Mouse (Mus musculus) lung, adult 10 weeks (tissue): Measurements from ENCODE around the gene Rab9. TPM values are rescaled to one million over a fixed set of nuclear protein-coding genes. Genes with fewer than 3 reads are reported as not detected.

Experiments used
- polyA plus RNA-seq: library from polyadenylated mRNA; stranded (reverse); fragments of 350-450 nt; fragmentation: Illumina TruSeq; extraction: RNeasy Lipid Tissue Mini Kit (QIAGEN cat#74804); gene quantifications from one replicate; pipeline ENCODE4 v1.2.3, GENCODE M21; 2014; ENCODE audit warnings: low read depth, low replicate concordance; ENCODE audit not compliant: insufficient read depth

The Rab9 gene
- polyA plus RNA-seq, result 44.0 TPM

DNA sequence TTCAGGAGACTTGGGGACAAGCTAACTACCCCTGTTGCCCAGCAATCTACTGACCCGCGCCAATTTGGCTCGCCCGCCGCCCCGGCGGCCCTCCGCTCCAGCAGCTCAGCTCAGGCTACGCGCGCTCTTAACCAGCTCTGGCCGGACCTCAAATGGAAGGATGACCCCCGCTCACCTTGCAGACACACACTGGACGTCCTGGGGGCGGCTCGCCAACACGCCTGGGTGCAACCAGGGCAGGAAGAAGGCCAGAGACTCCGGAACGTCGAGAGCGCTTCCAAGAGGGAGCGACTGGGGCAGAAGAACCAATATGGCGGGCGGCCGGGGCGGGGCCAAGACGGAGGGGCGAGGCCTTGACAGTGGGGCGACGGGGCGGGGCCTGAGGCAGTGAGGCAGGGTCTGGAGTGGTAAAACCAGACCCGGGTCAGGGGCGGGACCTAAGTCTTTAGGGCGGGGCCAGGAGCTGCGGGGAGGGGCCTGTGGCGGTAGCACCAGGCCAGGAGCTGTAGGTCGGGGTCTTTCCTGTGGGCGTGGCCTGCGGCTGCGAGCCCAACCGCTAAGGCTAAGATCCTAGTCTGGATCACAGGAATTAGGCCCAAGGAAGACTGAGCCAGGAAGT is at the start of gene Rab9:
Rab9 (minus strand) TSS at position 503 of the 619 bp plus-strand sequence.

DNA sequence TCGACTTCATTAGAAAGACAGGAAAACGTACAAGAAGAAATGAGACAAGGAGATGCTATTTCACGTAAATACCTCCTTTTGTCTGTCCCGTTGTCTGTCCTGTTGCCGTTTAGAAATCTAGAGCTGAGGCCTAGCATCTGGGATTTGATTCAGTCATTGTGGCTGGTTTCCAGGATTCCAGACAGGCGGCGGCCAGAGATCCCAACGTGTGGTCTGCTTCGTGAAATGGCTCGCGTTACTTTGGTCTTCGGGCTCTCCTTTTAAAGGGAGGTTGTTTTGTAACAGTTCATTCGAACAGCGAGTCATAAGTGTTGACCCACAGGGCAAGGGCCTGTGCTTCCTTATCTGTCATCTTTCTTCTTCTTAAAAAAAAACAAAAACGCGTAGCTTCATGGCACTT is 38.7 kb upstream of the Rab9 start, which contains the start of gene Tceanc:
Tceanc (minus strand) TSS at position 223 of the 400 bp plus-strand sequence.

DNA sequence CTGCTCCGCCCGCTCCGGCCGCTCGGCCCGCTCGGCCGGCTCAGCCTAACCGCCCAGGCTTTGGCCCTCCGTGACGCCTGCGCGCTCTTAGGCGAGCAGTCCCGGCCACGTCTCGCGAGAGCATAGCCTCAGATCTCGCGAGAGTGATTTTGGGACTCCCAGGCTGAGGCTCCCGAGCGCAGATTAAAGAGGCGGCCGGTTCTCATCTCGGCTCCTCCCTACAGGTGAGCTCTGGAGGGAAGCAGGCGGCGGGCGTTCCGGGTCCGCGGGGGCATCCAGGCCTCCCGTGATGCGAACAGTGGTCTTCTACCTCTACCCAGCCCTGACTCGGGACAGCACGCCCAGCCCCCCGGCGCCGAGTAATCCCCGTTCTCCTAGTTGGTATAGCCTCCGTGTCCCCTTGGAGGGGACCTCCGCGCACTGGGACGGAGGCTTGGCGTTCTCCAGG is 39.0 kb downstream of the Rab9 start, which contains the start of gene Ofd1:
Ofd1 (minus strand) TSS at position 89 of the 448 bp plus-strand sequence.

DNA sequence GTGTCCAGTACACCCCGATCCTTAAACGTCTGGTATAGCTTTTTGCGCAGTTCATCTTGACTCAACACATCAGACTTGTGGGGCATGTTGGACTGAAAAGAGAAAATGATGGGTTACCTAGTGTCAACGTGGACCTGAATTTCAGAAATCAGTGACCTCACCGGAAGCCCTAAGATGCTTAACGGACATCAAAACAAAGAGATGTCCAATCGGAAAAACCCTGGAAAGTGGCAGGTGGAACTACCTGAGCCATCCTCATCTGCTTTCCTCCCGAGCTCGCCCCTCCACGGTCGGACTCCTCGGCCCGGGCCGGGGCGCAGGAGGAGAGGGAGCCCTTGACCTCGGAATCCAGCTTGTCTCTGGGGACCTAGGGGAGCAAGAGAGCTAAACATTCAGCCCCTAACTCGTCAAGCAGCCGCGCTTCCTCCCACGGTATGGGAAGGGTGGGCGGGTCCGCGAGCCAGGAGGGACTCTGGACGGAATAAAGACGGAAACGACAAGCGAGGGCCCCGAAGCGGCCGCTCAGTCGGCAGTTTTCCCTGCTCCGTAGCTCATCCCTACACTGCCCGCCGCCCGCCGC is 39.5 kb downstream of the Rab9 start, which contains the start of gene Trappc2:
Trappc2 (plus strand) TSS at position 539 of the 580 bp plus-strand sequence.

Other genes starting within 250 kb of the Rab9 start
- 25.4 TPM for gene Gpm6b, start 241.0 kb downstream of the Rab9 start, polyA plus RNA-seq
- 25.0 TPM for gene Trappc2, start 39.3 kb downstream of the Rab9 start, polyA plus RNA-seq
- gene Ofd1, start 39.2 kb downstream of the Rab9 start, polyA plus RNA-seq, result 2.5 TPM
- gene Tceanc, start 38.7 kb upstream of the Rab9 start, polyA plus RNA-seq, result 1.6 TPM
- 21.4 TPM for gene Egfl6, start 105.9 kb upstream of the Rab9 start, polyA plus RNA-seq